Mouse (Mus musculus) ovary, postnatal 36 days (tissue): ENCODE measurements around the gene Uhrf1.
A peak's percentile ranks its signal among the peaks of the same experiment; 100 is the strongest.

Experiments used
- DNase-seq: peaks from one replicate; pipeline ENCODE4 v3.0.0; 2022; ENCODE audit warnings: low spot score, mixed read lengths

The Uhrf1 gene

GRCm38 (mm10) chr17:56348128-56348527 is 45.0 kb downstream of the Uhrf1 start:
- no peak for DNase-seq

- DNase-seq = no peak
These were observed 45.5 kb downstream of the Uhrf1 start for GRCm38 (mm10) chr17:56348586-56348985.

DNA sequence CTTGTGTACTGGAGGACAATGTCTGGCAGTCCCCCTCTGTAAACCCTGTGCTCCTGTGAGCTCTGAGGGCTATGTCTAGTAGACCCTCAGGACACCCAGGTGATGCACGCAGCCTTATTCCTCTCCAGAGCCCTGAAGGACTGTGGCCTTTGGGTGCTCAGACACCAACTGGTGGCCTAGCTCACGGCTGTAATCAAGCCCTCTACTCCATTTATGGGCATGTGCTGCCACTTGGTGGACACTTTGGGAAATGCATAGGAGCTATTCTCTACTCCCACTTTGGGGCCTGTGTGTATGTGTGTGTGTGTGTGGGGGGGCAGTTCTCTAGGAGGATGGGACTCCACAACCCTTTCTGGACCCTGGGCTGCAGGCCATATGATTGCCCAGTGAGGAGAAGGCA is 47.6 kb downstream of the Uhrf1 start:
- peak; percentile 72 for DNase-seq

DNA sequence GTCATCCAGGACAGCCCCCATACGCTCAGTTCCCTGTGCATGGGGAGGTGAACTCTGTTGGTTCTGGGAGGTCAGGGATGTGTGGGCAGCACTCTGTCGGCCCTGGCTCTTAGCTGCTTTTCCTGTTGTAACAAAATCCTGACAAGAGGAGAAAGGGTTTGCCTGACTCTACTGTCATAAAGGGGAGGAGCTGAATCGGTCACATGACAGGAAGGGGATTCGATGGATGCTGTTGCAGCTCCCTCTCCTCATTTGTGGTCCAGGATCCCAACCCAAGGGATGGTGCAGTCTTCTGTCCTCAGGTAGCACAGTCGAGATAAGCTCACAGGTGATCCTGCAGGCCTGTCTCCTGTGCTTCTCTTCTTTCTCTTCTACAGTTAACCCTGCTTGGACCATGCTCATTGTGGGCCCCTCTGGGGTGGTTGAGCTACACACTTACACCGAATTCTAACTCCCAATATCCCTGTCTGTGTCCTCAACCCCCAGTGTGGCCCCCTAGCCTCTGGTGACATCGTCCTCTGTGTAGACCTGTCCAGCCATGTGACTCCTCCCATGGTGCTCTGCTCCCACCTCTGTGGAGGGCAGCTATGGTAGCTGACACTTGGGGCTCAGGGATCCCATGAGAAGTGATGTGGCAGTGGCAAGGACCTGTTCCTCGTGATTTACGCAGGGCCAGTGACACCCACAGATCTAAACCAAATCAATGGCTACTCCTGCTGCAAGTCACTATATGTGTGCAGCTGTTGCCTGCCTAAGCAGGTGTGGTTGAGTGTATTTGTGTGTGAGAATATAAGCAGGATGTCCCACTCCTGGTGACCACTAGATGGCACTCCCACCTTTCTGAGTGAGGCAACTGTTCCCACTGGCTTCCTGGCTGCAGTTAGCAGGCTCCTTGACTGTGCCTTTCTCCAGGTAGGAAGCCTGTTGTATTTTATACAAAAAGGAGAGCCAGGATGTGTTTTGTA is 54.1 kb downstream of the Uhrf1 start:
- peak; percentile 57 for DNase-seq

DNA sequence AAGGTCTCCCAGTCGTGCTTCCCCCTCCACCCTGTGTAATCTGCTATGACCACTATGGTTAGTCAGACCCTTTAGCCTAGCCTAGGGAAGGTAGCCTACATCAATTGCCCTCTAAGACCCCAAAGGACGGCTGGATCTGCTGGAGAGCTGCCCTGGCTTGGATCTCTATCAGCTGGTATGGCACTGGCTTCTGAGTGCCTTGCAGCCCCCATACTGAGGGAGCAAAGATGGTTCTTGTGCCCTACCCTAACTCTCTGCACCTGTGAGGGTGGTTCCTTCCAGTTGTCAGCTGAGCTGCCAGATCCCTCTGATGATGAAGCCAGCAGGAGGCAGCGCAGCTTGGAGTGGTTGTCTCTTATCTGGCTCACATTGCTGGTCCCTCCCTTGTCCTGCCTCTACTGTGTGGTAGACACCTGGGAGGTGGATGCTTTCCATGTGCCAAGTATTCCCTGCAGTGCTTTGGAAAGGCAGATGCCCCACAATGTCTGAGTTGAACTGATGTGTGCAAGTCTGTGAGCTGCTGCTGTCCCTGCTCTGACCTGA is 56.1 kb downstream of the Uhrf1 start:
- no peak for DNase-seq

GRCm38 (mm10) chr17:56359864-56360263 is 56.7 kb downstream of the Uhrf1 start:
- DNase-seq = no peak

GRCm38 (mm10) chr17:56360451-56360850 is 57.3 kb downstream of the Uhrf1 start:
- DNase-seq = no peak

GRCm38 (mm10) chr17:56361542-56361941 is 58.4 kb downstream of the Uhrf1 start:
- no peak for DNase-seq

- no peak for DNase-seq
These were observed 62.9 kb downstream of the Uhrf1 start for GRCm38 (mm10) chr17:56365791-56366673.

DNA sequence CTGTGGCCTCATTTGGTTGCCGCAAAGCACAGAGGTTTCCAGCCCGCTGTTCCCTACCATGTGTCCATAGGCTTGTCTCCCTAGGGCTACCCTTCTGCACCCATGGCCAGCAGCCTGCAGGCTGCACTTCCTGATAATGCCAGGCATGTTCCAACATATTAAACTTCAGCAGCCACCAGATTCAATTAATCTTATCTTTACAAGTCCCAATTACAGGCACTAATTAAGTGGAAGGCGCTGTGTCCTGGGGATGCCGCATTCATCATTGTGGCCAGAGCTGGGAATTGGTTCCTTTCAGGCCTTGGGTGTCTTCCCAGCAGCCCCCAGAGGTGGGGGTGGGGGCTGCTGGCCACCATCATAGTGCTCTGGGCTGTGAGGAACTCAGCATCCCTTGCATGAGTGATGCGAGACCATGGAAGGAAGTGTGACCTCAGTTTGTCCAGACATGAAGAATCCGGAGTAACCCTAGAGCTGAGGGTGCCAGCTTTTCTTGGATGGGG is 65.2 kb downstream of the Uhrf1 start:
- no peak for DNase-seq

DNA sequence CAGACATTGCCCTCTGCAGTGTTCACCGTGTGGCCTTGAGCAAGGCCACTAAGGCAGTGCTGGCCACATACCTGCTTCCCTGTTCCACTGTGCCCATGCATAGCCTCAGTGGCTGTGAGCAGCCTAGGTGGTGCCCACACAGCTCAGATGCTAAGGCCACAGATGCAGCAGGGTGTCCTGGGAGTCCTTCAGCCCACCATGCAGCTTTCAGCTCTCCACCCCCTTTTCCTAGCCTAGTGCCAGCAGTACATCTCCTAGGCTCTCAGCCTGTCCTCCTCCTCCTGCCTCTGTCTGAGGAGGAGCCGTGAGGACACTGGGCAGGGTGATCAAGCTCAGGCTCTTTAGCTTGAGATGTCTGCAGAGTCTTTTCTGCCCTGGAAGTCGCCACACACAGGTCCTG is 67.0 kb downstream of the Uhrf1 start:
- DNase-seq = no peak

GRCm38 (mm10) chr17:56371029-56371660 is 68.0 kb downstream of the Uhrf1 start:
- no peak for DNase-seq

DNA sequence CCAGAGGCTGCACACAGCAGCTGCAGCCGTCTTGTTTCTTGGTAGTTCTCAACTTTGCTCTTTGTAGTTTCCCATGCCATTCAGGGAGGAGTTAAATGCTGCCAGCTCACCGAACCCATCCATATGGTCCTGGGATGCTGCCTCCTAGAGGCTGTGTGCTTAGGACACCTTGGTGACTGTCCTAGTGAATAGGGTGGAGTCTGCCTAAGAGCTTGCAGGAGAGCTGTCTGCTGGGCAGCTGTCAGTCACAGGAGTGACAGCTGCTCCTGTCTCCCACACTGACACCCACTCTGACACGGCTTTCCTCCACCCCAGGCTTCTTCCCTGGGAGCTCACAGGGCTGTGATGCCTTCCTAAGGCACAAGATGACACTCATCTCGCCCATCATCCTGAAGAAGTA is 69.0 kb downstream of the Uhrf1 start:
- DNase-seq = no peak
